Mouse (Mus musculus) mouse trophoblast stem cell (cell line): ENCODE measurements around the gene Gorasp2.

Experiments
- in situ Hi-C, 2 experiments: fragments of 300-500 bp; cut with MseI, MboI; formaldehyde crosslinking; loops; 2 replicates in 1 of 2; 3 replicates in 1 of 2; pipeline ENCODE4 v1.15.1; 2025

The Gorasp2 gene

GRCm38 (mm10) chr2:70741901-70742300 is 80.5 kb downstream of the Gorasp2 start:
- in situ Hi-C loops = no loop called here

- in situ Hi-C loops = no loop called here
Measured at GRCm38 (mm10) chr2:70742588-70742987, 81.2 kb downstream of the Gorasp2 start.

GRCm38 (mm10) chr2:70751655-70752054 is 90.3 kb downstream of the Gorasp2 start:
- in situ Hi-C loops = no loop called here

- in situ Hi-C loops = no loop called here
Measured at GRCm38 (mm10) chr2:70752149-70752548, 90.8 kb downstream of the Gorasp2 start.
